Mouse (Mus musculus) liver, embryonic 13.5 days (tissue): ENCODE measurements at regions not wholly inside any gene's neighbourhood (a gene's known extent, or its start where the extent isn't known, plus 50 kb on each side); places are given as distances from the start of the nearest gene placed in this dataset.

Experiments
- ATAC-seq: fragments of 200-750 bp; cut with Nextera tagmentation; 2 replicates; pipeline ENCODE4 v1.8.0; 2017; ENCODE audit warnings: low read depth, mild to moderate bottlenecking, moderate number of reproducible peaks, moderate library complexity
- DNase-seq: peaks from one replicate; pipeline ENCODE4 v3.0.0; 2022
- H3K27ac ChIP-seq: fragments of 300-500 bp; sonication (generic); 2 replicates; pipeline ENCODE4 v1.5.1; 2015; ENCODE audit warnings: moderate library complexity, mild to moderate bottlenecking, inconsistent platforms
- H3K27me3 ChIP-seq: fragments of 300-500 bp; sonication (generic); 2 replicates; pipeline ENCODE4 v1.6.1; 2015; ENCODE audit warnings: mild to moderate bottlenecking, inconsistent platforms
- H3K36me3 ChIP-seq: fragments of 300-500 bp; sonication (generic); 2 replicates; pipeline ENCODE4 v1.6.1; 2015; ENCODE audit warnings: mild to moderate bottlenecking, inconsistent platforms
- H3K4me1 ChIP-seq: fragments of 300-500 bp; sonication (generic); replicated peaks from 2 replicates; pipeline ENCODE4 v1.6.1; 2015; ENCODE audit warnings: inconsistent platforms
- H3K4me2 ChIP-seq: fragments of 300-500 bp; sonication (generic); 2 replicates; pipeline ENCODE4 v1.6.1; 2015; ENCODE audit warnings: inconsistent platforms, mild to moderate bottlenecking, moderate library complexity
- H3K4me3 ChIP-seq: fragments of 300-500 bp; sonication (generic); replicated peaks from 2 replicates; pipeline ENCODE4 v1.5.1; 2015; ENCODE audit warnings: mild to moderate bottlenecking, inconsistent platforms
- H3K9ac ChIP-seq: fragments of 300-500 bp; sonication (generic); 2 replicates; pipeline ENCODE4 v1.6.1; 2015; ENCODE audit warnings: mild to moderate bottlenecking, inconsistent platforms
- H3K9me3 ChIP-seq: fragments of 300-500 bp; sonication (generic); replicated peaks from 2 replicates; pipeline ENCODE4 v1.6.1; 2016; ENCODE audit warnings: inconsistent platforms
- WGBS: fragments of 180-500 bp; shearing (Covaris S2); methylation state at CpG from one replicate; pipeline ENCODE4 v1.1.7; 2015; ENCODE audit not compliant: insufficient replicate concordance; 5-methylcytosine and 5-hydroxymethylcytosine counted together

DNA sequence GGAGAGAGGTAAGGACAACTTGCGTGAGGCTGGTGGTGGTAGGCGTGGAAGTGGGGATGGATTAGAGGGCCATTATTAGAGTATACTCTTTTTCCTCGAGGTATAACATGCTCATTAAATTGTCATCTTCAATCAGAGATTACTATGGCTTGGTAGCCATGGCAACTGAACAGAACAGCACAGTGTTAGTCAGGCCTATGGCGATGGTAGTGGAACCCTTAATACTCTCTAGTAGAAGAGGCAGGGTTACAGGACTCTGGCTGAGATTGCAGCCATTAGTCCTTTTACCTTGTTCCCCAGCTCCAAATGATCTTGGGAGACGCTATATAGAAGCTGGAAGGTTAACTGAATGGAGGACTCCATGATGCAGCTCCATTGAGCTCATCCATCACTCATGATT lies 131.5 kb downstream of the En1 start:
- WGBS, result 70% methylated on average over 5 of the region's 5 CpGs

DNA sequence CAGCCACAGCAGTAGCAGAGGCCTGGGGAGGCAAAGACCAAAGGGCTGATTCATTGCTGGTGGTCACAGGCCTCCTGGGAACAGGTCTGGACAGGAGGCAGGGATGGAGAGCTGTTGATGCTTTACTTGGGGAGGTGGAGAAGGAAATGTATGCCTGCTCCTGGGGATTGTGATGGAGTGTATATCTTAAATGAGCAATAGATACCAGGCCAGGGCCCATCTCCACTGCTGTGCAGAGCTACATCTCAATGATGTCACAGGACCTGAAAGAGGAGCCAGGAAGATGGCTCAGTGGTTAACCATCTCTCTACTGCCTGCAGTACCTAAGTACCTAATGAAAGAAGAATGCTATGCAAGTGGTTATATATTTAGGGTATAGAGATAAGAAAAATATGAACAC lies 132.6 kb downstream of the En1 start:
- Histone ChIP-seq H3K4me1 (no peaks in the 10 kb centered on the region), H3K4me2 (no peak overlapping the region), H3K27ac (no peak overlapping the region), H3K9me3 (no peaks in the 10 kb centered on the region), H3K36me3 (no peaks in the 10 kb centered on the region), H3K9ac (no peak overlapping the region), H3K27me3 (no peaks in the 10 kb centered on the region), H3K4me3 (no peak overlapping the region)
- DNase-seq (no peak), ATAC-seq (no peak)

More for the DNA sequence above, 131.5 kb downstream of the En1 start:
- H3K4me3 ChIP-seq, result no peak overlapping the region
- H3K36me3 ChIP-seq, result no peaks in the 10 kb centered on the region
- H3K27ac ChIP-seq, result no peak overlapping the region
- ATAC-seq (no peak), DNase-seq (no peak)
- no peaks in the 10 kb centered on the region for H3K4me1 ChIP-seq
- H3K27me3 ChIP-seq, result no peaks in the 10 kb centered on the region
- H3K4me2 ChIP-seq, result no peak overlapping the region
- no peak overlapping the region for H3K9ac ChIP-seq
- H3K9me3 ChIP-seq, result no peaks in the 10 kb centered on the region

DNA sequence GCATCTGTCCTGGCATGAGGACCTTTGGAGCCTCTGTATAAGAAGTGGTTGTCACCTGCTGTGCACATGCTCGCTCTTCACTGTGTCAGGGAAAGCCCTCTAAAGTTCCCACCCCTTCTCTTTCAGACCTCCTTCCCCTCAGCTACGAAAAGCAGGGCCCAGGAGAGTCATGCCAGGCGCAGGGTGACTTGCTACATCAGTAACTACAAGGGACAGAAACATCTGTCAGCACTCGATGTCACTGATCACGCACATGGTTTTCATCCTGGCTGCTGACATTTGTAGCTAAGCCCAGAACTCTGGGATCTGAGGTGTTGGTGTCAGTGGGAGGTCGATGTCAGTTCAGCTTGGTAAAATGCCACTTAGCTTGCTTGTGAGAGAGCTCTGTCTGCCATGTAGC lies 137.3 kb downstream of the En1 start:
- H3K9me3 ChIP-seq, result no peaks in the 10 kb centered on the region
- no peak for ATAC-seq
- no peaks in the 10 kb centered on the region for H3K4me1 ChIP-seq
- 53% methylated on average over 6 of the region's 6 CpGs for WGBS
- no peak overlapping the region for H3K27ac ChIP-seq
- no peak overlapping the region for H3K4me2 ChIP-seq
- H3K4me3 ChIP-seq, result no peak overlapping the region
- no peak overlapping the region for H3K9ac ChIP-seq
- DNase-seq, result no peak
- no peaks in the 10 kb centered on the region for H3K27me3 ChIP-seq
- no peaks in the 10 kb centered on the region for H3K36me3 ChIP-seq

DNA sequence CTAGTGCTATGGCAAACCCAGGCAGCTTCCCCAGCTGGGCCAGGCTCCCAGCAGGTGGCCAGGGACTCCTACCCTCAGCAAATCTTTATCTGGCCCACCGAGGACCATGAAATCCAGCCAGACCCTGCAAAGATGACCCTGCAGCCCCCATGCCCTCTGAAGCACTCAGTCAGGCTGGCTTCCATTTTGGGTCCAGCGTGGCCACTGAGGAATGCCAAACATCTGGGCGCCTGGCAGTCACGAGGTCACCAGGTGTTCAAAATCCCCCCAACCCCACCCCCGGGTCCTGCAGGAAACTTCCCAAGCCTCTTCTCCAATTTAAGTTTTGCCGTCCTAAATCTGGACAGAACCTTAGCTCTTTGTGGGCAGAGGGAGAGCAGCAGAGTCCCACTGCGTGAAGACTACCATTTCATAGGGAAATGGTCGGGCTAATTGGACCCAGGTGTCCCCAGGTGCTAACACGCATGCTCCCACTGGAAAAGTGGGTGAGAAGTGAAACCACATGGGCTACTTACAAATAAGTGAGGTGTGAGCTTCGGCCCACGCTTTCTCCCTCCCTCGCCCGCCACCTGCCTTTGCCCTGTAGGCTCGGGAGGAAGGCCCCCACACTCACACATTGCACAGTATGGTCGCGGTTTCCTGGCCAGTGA lies 139.0 kb downstream of the En1 start:
- no peak overlapping the region for H3K9ac ChIP-seq
- H3K4me1 ChIP-seq, result no peaks in the 10 kb centered on the region
- H3K4me3 ChIP-seq, result no peak overlapping the region
- H3K27me3 ChIP-seq, result no peaks in the 10 kb centered on the region
- no peaks in the 10 kb centered on the region for H3K9me3 ChIP-seq
- H3K4me2 ChIP-seq, result no peak overlapping the region
- no peaks in the 10 kb centered on the region for H3K36me3 ChIP-seq
- DNase-seq, result no peak
- 67% methylated on average over 16 of the region's 16 CpGs for WGBS
- no peak overlapping the region for H3K27ac ChIP-seq
- ATAC-seq, result no peak

DNA sequence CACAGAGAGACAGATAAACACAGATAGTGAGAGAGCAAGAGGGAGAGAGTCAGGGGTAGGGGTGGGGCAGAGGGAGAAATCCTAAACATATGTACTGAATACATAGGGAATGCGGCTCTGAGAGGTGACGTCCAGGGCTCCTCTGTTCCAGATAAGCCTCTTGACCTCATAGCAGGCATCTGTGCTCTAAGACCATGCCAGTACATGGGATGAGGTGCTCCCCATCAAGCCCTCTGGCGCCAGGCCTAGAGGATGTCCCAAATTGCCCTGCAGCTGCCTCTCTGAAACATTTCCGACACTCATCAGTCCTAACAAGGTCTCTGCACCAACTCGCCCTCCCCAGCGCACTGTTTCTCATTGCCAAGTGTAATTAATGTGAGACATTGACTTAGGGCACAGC lies 146.7 kb downstream of the En1 start:
- H3K27me3 ChIP-seq, result no peaks in the 10 kb centered on the region
- no peaks in the 10 kb centered on the region for H3K36me3 ChIP-seq
- no peaks in the 10 kb centered on the region for H3K9me3 ChIP-seq
- 58% methylated on average over 6 of the region's 6 CpGs for WGBS
- no peak for ATAC-seq
- no peak overlapping the region for H3K4me3 ChIP-seq
- no peak overlapping the region for H3K9ac ChIP-seq
- H3K4me2 ChIP-seq, result no peak overlapping the region
- no peak overlapping the region for H3K27ac ChIP-seq
- no peaks in the 10 kb centered on the region for H3K4me1 ChIP-seq
- no peak for DNase-seq

DNA sequence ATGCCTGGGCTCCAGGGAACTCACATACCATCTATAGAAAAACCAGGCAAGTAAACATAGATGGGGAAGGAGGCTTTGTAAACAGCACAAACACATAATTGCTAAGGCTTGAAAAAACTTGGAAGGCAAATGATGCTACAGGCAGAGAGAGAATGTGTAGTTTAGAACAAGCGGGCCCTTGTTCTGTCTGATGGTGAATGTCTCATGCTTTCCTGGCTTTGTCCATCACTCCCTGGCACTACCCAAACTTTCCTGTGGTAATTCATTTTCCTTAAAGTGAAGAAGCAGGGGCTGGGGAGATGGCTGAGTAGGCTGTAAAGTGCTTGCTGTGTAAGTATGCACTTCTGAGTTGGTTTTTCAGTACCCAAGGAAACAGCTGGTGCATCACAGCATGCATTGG lies 151.2 kb downstream of the En1 start:
- H3K4me2 ChIP-seq, result no peak overlapping the region
- ATAC-seq (no peak), DNase-seq (no peak)
- WGBS, result 71% methylated on average over 1 of the region's 1 CpGs
- no peaks in the 10 kb centered on the region for H3K9me3 ChIP-seq
- no peak overlapping the region for H3K4me3 ChIP-seq
- H3K4me1 ChIP-seq, result no peaks in the 10 kb centered on the region
- no peaks in the 10 kb centered on the region for H3K27me3 ChIP-seq
- H3K27ac ChIP-seq, result no peak overlapping the region
- H3K9ac ChIP-seq, result no peak overlapping the region
- H3K36me3 ChIP-seq, result no peaks in the 10 kb centered on the region

DNA sequence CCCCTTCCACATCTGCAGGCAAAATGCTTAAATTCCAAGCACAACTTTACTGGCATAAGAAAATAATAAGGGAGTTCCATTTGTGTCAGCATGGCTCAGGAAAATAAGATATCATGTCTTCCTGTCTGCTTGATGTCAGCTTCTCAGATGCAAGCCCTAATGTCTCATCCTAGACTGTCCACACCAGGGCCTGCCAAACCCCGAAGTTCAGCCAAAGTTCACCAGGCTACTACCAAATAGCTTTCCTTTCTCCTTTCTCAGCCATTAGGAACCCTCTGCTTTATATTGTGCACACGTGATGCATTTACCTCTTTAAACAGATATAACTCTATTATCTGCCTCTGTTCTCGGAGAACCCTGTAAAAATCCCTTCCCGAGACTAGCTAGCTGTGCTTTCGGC lies 152.1 kb downstream of the En1 start:
- H3K27me3 ChIP-seq, result no peaks in the 10 kb centered on the region
- H3K36me3 ChIP-seq, result no peaks in the 10 kb centered on the region
- H3K4me1 ChIP-seq, result no peaks in the 10 kb centered on the region
- no peaks in the 10 kb centered on the region for H3K9me3 ChIP-seq
- DNase-seq, result no peak
- WGBS, result 70% methylated on average over 5 of the region's 5 CpGs
- no peak overlapping the region for H3K4me3 ChIP-seq
- H3K9ac ChIP-seq, result no peak overlapping the region
- no peak overlapping the region for H3K4me2 ChIP-seq
- ATAC-seq, result no peak
- H3K27ac ChIP-seq, result no peak overlapping the region

DNA sequence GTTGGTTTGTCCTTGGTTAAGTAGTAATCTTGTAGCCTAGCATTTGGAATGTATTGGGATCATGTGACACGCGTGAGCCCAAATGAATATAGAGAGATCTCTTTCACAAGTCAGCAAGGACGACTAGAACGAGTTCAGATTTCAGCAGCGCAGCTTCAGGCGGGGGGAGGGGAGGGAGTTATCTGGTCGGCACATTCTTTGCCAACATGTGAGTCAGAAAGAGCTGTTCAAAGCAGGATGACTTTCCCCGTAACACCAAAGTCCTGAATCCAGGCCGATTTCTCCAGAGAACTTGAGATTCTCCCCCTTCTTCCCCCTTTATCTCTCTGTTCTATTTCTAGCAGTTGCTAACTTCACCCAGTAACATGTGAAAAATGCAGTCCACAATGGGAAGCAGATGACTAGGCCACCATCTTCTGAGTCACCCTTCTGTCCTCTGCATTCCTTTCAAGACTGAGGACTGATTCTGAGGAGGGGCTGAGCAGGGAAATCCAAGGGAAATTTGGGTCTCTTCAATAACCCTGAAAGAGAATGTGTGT lies 155.1 kb downstream of the En1 start:
- DNase-seq, result no peak
- H3K27ac ChIP-seq, result no peak overlapping the region
- H3K4me2 ChIP-seq, result no peak overlapping the region
- no peaks in the 10 kb centered on the region for H3K27me3 ChIP-seq
- WGBS, result 48% methylated on average over 9 of the region's 9 CpGs
- no peak for ATAC-seq
- H3K4me1 ChIP-seq, result no peaks in the 10 kb centered on the region
- H3K4me3 ChIP-seq, result no peak overlapping the region
- no peaks in the 10 kb centered on the region for H3K36me3 ChIP-seq
- no peaks in the 10 kb centered on the region for H3K9me3 ChIP-seq
- H3K9ac ChIP-seq, result no peak overlapping the region

DNA sequence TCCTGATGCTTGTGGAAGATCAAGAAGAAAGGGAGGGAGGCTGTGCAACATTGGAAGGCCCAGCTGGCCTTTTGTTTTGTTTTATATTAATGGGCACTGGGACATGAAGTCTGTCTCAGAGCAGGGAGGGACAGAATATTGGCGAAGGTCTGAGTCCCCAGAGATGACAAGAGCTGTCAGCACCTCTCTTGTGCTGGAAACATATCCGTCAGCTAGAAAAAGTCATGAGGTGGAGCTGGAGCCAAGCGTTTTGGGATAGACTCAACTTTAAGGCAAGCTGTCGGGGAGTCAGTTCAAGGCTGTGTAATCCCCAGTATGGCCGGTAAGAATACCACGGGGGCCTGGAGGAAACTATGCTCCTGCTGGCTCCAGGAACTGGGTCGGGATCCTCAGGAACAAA lies 156.0 kb downstream of the En1 start:
- H3K4me1 ChIP-seq, result no peaks in the 10 kb centered on the region
- no peaks in the 10 kb centered on the region for H3K36me3 ChIP-seq
- no peaks in the 10 kb centered on the region for H3K27me3 ChIP-seq
- ATAC-seq, result no peak
- no peak overlapping the region for H3K4me2 ChIP-seq
- WGBS, result 55% methylated on average over 7 of the region's 7 CpGs
- no peak overlapping the region for H3K9ac ChIP-seq
- no peak for DNase-seq
- no peak overlapping the region for H3K4me3 ChIP-seq
- no peaks in the 10 kb centered on the region for H3K9me3 ChIP-seq
- H3K27ac ChIP-seq, result no peak overlapping the region

DNA sequence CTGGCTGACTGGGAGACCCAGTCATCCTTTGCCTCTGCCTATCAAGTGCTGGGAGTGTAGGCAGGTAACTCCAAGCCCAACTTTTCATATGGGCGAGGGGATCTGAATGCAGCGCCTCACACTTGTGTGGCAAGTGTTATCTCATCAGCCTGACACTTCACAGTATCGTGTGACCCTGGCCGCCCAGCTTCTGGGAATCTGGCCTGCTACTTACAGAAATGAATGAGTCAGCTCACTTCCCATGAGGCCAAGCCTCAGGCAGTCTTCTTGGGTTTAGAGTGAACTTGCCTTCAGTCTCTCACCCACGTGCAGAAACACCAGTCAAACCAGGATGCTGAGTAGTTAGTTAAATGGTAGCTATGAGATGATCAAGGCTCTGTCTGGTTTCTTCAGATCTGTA lies 156.5 kb downstream of the En1 start:
- Histone ChIP-seq H3K4me1 (no peaks in the 10 kb centered on the region), H3K27ac (no peak overlapping the region), H3K27me3 (no peaks in the 10 kb centered on the region), H3K36me3 (no peaks in the 10 kb centered on the region), H3K4me3 (no peak overlapping the region), H3K4me2 (no peak overlapping the region), H3K9ac (no peak overlapping the region), H3K9me3 (no peaks in the 10 kb centered on the region)
- DNase-seq, result no peak
- 25% methylated on average over 5 of the region's 5 CpGs for WGBS
- no peak for ATAC-seq

DNA sequence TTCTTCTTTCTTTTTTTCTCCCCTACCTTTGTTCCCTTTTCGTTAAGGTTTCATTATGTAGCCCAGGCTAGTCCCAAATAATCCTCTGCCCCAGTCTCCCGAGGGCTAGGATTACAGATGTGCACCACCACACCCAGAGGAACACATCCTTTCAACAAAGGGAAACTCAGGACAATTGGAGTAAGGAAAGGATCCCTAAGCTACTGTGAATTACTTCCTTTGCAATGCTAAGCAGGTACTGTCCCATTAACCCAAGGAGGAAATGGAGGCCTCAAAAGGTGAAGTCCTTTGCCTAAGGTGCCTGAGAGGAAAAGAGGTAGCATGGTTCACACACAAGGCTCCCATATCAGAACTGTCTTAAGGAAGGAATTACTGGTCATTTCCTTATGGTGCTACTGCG lies 157.2 kb downstream of the En1 start:
- no peaks in the 10 kb centered on the region for H3K27me3 ChIP-seq
- no peaks in the 10 kb centered on the region for H3K9me3 ChIP-seq
- H3K4me1 ChIP-seq, result no peaks in the 10 kb centered on the region
- H3K27ac ChIP-seq, result no peak overlapping the region
- ATAC-seq, result no peak
- H3K36me3 ChIP-seq, result no peaks in the 10 kb centered on the region
- no peak for DNase-seq
- H3K9ac ChIP-seq, result no peak overlapping the region
- H3K4me3 ChIP-seq, result no peak overlapping the region
- no peak overlapping the region for H3K4me2 ChIP-seq
- WGBS, result 56% methylated on average over 3 of the region's 3 CpGs

DNA sequence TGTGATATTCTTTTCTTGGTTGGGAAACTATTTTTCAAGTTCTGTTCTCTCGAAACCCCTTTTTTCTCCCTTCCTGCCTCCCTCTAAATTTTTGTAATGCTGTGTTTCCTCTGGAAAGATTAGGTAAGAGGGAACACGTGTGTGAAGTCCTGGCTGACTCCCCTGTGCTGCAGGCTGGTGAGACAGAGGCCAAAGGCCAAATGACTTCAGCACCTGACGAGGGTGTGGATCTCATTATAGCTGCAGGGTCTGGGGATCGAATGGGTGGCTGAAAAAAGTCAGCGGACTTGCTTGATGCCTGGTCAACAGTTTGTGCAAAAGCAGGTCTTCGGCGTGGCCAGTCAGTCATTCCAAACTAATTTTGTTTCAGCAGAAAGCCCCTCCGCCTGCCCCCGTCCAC lies 159.1 kb downstream of the En1 start:
- no peak overlapping the region for H3K9ac ChIP-seq
- H3K4me1 ChIP-seq, result no peaks in the 10 kb centered on the region
- H3K9me3 ChIP-seq, result no peaks in the 10 kb centered on the region
- DNase-seq (no peak), ATAC-seq (no peak)
- no peak overlapping the region for H3K27ac ChIP-seq
- H3K27me3 ChIP-seq, result no peaks in the 10 kb centered on the region
- WGBS, result 60% methylated on average over 9 of the region's 9 CpGs
- no peaks in the 10 kb centered on the region for H3K36me3 ChIP-seq
- no peak overlapping the region for H3K4me3 ChIP-seq
- no peak overlapping the region for H3K4me2 ChIP-seq
